Mouse (Mus musculus) adrenal gland, adult (tissue): Measurements from ENCODE around the gene Olfr591.
"Not testable (repeated sequence)": the region's sequence is repeated elsewhere in the genome, so short reads cannot be mapped to it uniquely, and the experiment has no call there.

ENCODE experiments used
- DNase-seq, 2 experiments: peaks; one replicate each; pipeline ENCODE4 v3.0.0; 2022 to 2023; ENCODE audit warnings: low spot score in 1 of 2; ENCODE audit not compliant: inconsistent age in 2 of 2

Olfr591 gene

GRCm38 (mm10) chr7:103178240-103178639, at the start of gene Olfr591:
Gene Olfr591, minus strand, starts transcription at chr7:103178340.
- DNase-seq = no peak

GRCm38 (mm10) chr7:103216696-103217095, 38.6 kb upstream of the Olfr591 start, which contains the start of gene Olfr594:
Gene Olfr594, plus strand, starts transcription at chr7:103216996.
- DNase-seq = no peak

GRCm38 (mm10) chr7:103212050-103212449, 33.9 kb upstream of the Olfr591 start:
- DNase-seq = not testable (repeated sequence)

GRCm38 (mm10) chr7:103211562-103211961, 33.4 kb upstream of the Olfr591 start, which contains the start of gene Olfr593:
Gene Olfr593, plus strand, starts transcription at chr7:103211862.
- no peak for DNase-seq

GRCm38 (mm10) chr7:103184503-103184902, 6.4 kb upstream of the Olfr591 start, which contains the start of gene Olfr592:
Gene Olfr592, plus strand, starts transcription at chr7:103184803.
- not testable (repeated sequence) for DNase-seq

GRCm38 (mm10) chr7:103169697-103170096, 8.4 kb downstream of the Olfr591 start:
- no peak for DNase-seq

- DNase-seq = peak in 1 of 2 experiments; percentile 4
These were observed 21.9 kb downstream of the Olfr591 start, which contains the start of gene Olfr589 for GRCm38 (mm10) chr7:103156256-103156655. Gene Olfr589, minus strand, starts transcription at chr7:103156356.

- DNase-seq = no peak
These were observed 37.6 kb downstream of the Olfr591 start, which contains the start of gene Olfr588-ps1 for GRCm38 (mm10) chr7:103140579-103140978. Gene Olfr588-ps1, plus strand, starts transcription at chr7:103140879.

GRCm38 (mm10) chr7:103125538-103125937, 52.6 kb downstream of the Olfr591 start, which contains the start of gene Olfr586:
Gene Olfr586, minus strand, starts transcription at chr7:103125638.
- DNase-seq = no peak

- peak in 1 of 2 experiments; percentile 20 for DNase-seq
These were observed 58.7 kb downstream of the Olfr591 start for GRCm38 (mm10) chr7:103119406-103119805.
